Mouse (Mus musculus): ENCODE measurements around the gene Babam2.

Gene Babam2

DNA sequence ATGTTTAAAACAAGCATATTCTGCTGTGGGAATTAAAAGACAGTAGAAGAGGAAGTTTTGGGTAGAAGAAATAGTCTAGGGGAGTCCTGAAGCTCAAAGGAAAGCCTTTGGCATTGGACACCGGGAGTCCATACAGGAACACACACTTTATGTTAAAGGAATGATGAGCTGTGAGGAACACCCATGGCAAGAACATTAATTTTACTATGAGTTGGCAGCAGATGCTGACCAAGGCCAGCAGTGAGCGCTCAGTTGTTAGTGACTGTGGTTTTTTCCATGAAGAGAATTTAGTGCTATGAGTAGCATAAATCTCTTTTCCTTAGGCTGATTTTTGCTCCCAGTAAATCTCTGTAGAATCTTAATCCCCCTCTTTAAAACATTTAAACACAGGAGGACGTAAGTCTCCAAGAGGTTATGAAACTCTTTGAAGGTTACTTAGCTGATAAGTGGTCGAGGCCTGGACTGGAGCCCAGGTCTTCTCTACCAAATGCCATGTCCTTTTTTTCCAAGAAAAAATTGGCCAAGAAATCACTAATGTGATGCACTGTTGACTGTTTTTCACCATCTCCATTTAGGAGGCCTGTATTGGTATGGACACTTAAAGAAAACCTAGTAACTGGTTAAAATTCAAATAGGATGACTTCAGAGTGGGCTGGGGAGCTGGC lies 18.1 kb downstream of the Babam2 start:
- DNase-seq, result no peak

DNA sequence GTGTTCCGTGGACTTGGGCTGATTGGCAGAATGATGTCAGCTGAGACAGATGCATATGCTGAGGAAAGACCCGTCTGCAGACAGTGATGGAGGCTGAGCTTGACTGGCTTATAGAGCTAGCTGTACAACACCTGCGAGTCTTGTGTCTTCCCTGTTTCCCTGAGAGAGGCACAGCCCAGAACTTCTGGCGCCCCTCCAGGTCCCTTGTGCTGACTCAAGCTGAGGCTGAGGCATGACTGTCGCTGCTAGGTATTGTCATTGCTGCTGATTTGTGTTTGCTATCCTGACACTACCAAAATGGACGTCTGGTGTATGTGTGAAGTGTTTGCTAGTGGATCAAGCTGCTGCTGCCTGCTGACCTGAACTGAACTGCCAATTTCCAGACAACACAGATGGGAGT lies 27.0 kb downstream of the Babam2 start:
- no peak for DNase-seq

DNA sequence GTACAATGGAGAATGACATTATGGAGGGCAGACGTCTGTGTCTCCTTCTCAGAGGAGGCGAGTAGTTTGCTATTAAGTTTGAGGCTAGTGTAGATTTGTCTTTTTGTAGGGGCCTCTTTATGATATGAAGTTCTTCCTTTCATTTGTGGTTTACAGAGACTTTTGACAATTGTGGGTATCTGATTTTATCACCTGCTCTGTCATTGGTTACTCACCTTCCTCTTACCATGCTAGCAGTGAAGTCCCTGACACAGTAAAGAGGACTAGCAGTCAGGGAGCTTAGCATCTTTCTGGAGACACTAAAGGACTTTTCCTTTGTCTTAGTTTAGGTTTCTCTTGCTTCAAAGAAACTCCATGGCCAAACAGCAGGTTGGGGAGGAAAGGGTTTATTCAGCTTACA lies 28.4 kb downstream of the Babam2 start:
- no peak for DNase-seq

DNA sequence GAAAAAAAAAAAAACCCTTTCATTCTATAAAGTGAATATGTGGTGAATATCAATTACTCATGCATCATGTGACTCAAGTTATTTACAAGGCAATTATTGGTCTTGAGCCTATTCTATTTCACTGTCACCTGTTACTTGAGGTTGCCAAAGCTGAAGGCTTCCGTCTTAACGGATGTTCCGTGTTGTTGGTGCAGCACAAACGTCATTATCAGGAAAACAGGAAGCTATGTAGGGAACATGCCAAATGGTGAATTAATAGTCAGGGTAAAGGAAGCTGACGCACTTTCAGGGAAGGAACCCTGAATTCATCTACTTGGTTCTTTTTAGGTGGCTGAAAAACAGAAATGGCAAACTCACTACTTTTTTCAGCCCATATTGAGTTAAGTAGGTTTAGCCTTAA lies 30.0 kb downstream of the Babam2 start:
- DNase-seq, result no peak

DNA sequence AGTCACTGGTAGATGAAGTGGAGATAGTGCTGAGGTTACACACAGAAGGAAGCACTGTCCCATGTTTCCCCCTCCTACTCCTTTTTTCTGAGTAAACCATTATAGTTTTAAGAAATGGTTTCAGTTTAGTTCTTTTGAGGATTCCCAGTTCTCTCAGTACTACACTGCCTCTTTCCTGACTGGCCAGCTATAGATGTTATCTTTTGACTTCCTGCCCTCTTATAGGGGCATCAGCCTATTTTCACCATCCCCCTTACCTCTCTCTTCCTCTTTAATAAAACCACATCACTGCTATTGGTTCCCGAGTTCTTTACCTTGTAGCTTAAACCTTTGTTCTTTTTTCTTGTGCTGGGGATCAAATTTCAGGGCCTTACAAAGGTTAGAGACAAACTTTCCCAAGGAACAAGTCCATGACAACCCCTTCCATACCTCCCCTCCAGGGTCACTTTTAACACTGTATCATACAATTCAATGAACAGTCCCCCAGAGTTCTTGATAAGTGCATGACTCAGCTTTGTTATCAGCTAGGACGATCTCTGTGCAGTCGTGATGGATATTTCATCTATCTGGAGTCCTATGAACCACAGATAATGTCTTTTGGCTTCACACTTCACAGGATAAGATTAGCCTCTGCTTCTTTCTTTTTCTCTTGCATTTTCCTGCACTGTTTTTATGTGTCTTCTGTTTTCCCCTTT lies 35.3 kb downstream of the Babam2 start:
- DNase-seq, result no peak

DNA sequence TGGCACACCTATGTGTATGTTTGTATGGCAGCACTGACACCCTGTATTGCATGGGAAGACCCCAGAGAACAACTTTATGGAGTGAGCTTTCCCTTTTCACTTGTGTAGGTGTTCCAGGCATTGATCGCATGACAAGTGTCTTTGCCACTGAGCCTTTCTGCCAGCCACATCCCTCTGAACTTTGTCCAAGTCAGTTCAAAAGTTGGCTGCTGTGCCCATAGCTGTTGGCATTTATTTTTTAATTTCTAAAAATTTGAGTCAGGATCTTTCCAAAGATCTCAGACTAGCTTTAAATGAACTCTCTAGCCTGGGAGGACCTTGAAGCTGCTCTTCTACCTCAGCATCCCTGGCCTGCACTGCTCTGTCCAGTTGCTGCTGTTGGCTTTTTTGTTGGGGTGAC lies 44.4 kb downstream of the Babam2 start:
- DNase-seq, result no peak

DNA sequence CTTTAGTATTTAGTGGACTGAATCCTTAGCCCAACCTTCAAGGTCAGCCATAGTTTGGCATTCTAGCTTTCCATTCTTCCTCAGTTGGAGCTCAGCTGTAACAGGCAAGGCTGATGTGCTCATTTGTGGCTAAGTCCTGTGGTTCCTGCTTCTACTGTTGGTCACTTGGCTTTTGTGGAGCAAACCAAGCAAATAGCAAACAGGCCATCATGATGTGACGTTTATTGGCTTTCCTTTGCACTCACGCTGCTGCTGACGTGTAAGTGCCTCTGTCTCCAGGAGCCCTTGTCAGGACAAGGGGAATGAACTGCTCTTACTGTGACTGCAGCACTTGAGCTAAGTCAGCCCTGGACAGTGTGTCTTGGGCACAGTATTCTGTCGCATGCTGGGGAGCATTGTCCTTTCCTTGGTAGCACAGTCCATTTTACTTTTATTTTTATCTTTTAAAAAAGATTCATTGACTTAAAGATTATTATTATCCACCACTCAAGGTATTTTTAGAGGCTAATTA lies 45.1 kb downstream of the Babam2 start:
- DNase-seq, result no peak

DNA sequence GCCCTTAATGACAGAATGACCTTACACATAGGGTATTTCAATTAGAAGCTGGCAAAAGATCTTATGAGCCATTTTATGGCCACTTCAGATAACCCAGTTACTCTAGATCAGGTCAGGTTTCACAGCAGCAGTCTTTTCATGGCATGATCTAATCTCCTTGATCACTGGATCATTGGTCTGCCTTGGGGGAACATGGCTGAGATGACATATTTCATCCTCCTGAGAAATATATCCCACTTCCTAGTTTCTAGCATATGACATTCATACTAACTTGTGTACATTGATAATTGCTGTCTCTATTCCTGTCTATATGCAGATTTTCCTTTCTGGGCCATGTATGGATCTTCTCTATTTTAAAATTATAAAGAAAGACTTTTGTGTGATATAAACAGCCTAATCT lies 51.9 kb downstream of the Babam2 start:
- no peak for DNase-seq

DNA sequence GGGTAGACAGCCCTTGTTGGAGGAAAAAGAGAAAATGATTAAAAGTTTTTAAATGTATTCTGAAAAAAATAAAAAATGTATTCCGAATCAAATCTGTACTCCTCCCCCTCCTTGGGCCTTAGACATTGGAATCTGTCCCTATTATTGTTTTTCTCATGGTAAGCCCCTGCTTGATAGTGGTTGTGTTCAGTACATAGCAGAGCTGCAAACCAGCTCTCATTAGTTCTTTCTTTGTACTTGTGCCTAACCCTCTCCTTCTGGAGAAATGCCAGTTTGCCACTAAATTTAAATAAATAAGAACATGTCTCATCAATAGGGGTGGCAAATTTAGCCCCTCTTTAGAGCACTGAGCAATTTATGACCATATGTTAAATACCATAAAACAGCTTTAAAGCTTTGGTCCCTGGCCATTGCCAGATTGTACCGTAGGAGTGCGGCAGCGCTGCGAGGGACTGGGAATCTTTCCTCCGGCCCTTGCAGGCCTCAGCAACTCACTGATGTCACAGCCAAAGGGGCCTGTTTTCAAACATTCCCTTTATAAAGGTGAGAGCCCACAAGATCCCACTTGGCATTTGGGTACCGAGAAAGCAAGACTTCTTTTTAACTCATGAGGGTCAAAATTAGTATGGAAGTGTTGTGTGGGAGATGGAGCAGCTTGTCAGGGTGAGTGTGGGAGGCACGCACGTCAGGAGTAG lies 52.9 kb downstream of the Babam2 start:
- no peak for DNase-seq

DNA sequence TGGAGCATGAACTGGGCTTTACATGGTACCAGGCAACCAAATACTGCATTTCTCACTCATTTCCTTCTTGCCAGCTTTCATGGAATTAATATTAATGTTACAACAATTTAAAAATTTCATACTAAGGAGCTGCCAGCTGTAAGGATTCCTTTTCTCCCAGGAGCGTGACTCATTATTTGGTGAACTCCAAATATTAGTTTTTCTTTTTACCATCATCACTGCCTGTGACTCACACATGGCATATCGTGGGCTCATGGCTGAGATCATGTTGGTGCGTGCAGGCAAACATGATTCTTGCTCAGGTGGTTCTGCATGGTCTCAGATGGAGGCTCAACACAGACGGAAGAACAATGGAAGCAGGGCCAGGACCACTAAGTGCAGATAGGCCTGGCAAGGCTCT lies 53.5 kb downstream of the Babam2 start:
- no peak for DNase-seq

DNA sequence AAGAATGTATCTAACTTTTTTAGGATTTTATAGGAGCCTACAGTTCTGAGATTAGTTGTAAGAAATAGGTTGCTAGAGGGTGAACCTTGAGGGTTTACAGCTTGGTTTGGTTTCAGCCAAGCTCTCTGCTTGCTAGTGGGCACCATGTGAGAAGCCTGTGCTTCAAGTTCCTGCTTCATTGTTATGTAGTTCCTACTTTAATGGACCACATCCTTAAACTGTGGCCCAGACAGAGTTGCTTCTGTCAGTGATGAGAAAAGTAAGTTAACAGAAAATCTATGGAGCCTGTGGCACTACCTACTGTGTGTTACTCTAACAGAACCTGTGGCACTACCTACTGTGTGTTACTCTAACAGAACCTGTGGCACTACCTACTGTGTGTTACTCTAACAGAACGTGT lies 57.1 kb downstream of the Babam2 start:
- DNase-seq, result no peak

DNA sequence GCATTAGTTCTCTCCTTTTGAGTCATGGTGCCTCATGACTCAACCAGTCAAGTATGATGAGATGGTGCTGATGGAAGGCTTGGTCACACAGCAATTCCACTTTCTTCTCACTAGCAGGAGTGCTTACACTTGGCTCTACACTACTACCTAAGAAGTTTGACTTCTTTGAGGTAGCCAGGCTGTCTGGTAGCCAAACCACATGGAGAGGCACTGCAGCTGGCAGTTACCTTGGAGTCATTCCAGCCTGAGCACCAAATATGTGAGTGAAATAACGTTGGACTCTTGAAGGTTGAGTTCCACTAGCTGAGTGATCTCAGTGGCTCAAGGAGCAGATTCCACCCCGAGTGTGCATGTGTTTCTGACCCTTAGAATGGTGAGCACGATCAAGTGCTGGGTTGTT lies 57.8 kb downstream of the Babam2 start:
- no peak for DNase-seq

DNA sequence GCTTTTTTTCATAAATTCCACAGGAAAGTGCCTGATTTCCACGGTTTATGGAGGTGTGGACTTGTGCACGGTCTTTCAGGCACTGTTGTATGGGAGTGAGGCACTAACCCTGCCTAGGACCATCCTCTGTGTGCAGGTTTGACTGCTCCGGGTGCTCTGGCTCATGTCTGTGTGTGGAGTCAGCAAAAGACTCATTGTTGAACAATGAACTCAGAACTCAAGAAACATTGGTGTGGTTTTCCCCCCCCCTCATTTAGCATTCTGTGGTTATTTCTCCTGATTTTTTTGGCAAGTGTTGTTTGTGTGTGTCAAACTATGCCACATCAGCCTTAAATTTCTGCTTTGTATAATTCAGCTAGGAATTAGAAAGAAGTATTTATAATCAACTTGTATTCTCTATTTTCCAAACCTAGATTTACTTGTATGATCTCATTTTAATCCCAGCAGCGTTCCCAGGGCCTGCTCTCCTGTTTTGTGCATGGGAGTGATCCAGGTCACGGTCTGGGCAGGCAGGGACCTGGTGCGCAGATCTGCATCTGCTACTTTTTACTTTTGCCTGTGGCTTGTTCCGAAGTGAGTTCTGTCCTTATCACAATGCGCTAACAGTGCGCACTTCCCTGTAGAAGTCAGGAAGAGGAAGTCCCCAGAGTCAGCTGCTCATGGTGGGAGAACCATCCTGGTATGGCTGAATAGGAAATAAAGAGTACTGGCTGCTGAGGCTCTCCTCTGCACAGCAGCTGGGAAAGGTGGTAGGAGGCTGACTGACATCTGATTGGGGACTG lies 61.0 kb downstream of the Babam2 start:
- no peak for DNase-seq

DNA sequence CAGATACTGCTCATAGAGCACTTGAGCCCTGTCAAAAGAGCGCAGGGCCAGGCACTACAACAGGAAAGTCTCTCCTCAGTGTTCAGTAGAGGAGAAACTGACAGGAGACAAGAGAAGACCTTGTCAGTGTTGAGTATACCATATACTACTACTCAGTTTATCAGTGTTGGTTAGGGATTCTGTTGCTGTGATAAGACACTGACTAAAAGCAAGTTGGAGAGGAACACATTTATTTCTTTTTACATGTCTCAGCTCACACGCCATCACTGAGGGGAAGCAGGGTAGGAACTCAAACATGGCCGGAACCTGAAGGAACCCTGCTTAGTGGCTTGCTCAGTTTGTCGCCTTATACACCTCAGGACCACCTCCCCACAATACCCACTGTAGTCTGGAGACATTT lies 64.4 kb downstream of the Babam2 start:
- no peak for DNase-seq

DNA sequence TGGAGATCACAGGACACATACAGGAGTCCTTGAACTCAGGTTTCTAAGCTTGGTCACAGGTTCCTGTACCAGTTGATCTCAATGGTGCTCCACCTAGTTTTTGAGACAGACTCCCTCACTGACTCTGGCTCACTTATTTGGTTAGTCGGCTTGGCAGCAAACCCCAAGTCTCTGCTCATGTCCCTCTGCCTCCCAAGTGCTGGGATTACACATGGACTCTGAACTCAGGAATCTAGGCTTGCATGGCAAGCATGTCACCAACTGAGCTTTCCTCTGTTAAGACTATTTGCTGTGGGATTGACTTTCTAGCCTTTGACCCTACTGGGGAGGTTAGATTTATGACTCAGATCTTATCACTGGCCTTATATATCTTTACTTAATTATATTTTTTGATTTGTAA lies 65.3 kb downstream of the Babam2 start:
- no peak for DNase-seq

DNA sequence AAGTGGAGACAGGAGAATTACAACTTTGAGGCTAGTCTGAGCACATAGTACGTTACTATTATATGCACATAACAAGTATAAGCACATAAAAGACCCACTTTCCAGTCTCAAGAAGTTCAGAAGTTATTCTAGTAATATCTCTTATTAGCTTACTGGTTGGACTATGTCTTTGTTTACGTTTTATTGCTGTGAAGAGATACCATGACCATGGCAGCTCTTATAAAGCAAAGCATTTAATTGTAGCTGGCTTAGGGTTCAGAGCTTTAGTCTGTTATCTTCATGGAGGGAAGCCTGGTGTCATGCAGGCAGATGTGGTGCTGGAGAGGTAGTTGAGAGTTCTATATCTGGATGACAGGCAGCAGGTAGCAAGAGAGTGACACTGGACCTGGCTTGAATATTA lies 68.3 kb downstream of the Babam2 start:
- DNase-seq, result no peak

DNA sequence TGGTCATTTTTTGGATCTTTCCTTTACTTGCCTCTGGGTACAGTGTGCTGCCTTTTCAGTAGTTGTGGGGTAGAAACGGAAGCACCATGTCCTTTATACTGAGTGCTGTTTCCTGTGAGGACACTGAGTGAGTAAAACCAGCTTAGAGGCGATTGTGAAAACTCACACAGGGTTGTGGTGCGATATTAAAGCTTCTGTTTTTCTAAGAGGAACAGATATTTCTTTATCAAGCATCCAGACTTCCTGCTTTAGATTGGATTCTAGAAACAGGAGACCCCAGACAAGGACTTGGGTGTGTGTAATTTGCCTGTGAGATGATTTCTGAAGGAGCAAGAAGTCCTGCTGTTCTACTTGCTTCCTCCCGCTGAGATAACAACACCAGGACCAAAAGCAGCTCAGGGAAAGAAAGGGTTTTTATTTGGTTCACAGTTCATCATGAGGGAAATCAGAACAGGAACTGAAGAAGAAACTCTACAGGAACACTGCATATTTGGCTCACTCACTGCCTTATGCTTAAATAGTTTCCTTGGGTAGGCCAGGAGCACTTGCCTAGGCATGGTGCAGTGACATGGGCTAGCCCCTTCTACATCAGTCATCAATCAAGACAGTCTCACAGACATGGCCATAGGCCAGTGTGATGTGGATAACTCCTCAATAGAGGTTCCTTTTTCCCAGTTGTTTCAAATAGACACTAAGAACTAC lies 69.5 kb downstream of the Babam2 start:
- DNase-seq, result no peak

DNA sequence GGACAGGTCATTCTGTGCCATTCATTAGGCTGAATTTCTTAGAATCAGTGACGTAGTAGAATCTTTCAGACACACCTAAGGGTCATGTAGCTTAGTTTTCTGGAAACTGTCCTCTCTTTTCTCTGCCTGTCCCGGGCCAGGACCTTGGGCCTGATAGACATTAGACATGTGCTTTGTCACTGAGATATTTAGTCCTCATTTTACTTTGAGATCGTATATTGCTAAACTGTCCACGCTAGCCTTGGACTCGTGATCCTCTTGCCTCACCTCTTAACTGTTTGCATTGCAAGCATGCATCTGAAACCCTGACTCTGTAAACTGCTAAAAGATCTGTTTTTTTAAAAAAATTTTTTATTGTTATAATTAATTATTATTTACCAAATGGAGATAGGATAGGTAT lies 74.0 kb downstream of the Babam2 start:
- DNase-seq, result no peak

DNA sequence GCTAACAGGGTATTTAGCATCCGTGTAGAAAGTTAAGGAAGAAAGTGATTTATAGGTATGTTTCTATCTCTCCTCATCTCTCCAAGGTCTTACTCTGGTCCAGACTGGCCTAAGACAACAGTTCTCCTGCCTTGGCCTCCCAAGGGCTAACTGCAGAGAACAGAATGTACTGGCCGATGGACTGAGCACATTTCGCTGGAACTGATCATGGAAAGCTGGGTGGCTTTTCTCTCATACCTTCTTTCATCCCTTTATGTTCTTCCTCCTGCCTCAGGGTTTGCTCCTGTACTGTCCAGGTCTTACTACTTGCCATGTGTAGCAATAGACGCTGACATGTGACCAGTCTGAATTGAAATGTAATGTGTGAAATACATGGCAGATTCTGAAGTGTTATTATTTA lies 74.4 kb downstream of the Babam2 start:
- no peak for DNase-seq

DNA sequence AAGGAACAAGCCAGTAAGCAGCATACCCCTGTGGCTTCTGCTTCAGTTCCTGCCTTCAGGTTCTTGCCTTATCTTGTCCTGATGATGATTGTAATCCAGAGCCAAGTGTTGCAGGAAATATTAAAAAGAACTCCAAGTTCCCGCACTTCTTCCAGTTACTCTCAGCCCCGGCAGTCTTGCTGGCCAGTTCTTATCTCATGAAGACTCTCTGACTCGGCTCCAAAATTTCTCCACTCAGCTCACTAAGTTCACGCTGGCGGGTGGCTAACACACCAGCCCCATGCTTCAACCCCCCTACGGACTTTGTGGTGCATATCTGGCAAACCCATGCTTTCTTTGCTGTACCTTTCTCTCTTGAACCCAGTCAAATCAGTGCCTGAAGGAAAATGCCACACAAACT lies 77.5 kb downstream of the Babam2 start:
- no peak for DNase-seq

DNA sequence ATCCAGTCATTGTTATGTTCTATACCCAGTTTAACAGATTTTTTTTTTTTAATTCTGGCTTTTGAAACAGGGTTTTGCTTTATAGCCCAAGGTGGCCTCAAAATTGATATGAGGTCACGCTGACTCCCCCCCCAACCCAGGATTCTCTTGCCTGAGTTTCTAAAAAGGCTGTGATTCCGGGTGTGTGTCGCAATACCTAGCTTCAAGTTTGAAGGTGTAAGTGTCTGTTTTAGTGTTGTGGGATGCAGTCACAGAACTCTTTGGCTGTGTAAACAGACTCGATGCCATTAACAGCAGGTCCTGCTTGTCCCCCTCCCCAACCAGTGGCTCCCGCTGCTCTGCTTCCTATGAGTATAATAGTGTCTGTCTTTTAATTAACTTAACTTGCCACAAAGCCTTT lies 84.1 kb downstream of the Babam2 start:
- DNase-seq, result no peak

DNA sequence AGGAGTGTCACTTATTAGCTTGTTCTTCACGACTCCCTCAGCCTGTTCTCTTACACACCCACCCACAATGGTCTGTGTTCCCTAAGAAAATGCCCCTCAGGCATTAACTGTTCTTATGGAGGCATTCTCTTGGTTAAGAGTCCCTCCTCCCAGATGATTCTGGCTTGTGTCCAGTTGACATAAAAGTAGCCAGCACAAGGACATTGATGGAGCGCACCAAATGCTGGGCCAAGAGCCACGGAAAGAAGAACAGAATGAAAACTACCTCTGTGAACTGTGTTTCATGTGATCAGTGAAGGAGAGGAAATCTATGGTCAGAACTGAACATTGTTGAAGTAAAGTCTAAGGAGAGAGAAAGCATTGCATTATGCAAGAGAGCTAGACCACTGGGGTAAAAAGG lies 89.7 kb downstream of the Babam2 start:
- no peak for DNase-seq

DNA sequence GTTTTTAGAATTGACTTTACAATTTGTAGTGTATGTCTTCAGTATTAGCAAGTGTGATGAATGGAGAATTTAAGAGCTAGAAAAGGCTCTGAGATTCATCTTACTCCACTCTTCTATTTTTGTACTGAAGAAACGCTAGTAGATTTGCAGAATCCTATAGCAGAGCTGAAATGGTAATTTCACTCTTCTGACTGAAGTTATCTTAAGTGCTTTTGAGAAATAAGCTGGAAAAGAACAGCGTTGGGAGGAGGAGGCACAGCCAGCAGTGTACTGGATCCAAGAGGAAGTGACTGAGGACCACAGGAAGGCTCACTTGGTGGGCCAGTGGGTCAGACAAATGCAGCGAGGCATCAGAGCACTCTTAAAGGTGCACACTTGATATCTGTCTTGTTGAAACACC lies 90.1 kb downstream of the Babam2 start:
- no peak for DNase-seq

All from thymus, postnatal 4 days (tissue).